Mouse (Mus musculus) regulatory T cell (primary cell): Measurements from ENCODE around the gene Ccm2l.

ENCODE experiments used
- in situ Hi-C: fragments of 300-600 bp; cut with MboI, MseI; formaldehyde crosslinking; loops from one replicate; pipeline ENCODE4 v1.15.1; 2025; ENCODE audit warnings: high pct_unique_total_duplicates

Ccm2l gene

GRCm38 (mm10) chr2:153052700-153053351, 12.9 kb upstream of the Ccm2l start:
- in situ Hi-C loops, result no loop called here

- in situ Hi-C loops, result no loop called here
Observed at GRCm38 (mm10) chr2:153053896-153054295, 11.9 kb upstream of the Ccm2l start.

GRCm38 (mm10) chr2:153055270-153055920, 10.4 kb upstream of the Ccm2l start:
- in situ Hi-C loops, result no loop called here

GRCm38 (mm10) chr2:153058365-153058764, 7.4 kb upstream of the Ccm2l start:
- in situ Hi-C loops, result no loop called here

GRCm38 (mm10) chr2:153060216-153060615, 5.5 kb upstream of the Ccm2l start:
- in situ Hi-C loops, result no loop called here

GRCm38 (mm10) chr2:153063394-153063793, 2.4 kb upstream of the Ccm2l start:
- in situ Hi-C loops, result no loop called here

GRCm38 (mm10) chr2:153064190-153064970, 1.4 kb upstream of the Ccm2l start:
- in situ Hi-C loops, result no loop called here

GRCm38 (mm10) chr2:153066991-153067390, 1.2 kb downstream of the Ccm2l start:
- in situ Hi-C loops, result no loop called here

GRCm38 (mm10) chr2:153070762-153071490, 5.2 kb downstream of the Ccm2l start:
- in situ Hi-C loops, result loop anchor here (5.0 kb wide), 1 partner anchor 346 kb away; no protein-coding TSS in a partner anchor

- in situ Hi-C loops, result loop anchor here (5.0 kb wide), 1 partner anchor 346 kb away; no protein-coding TSS in a partner anchor
Observed at GRCm38 (mm10) chr2:153071491-153072184, 5.9 kb downstream of the Ccm2l start.

- in situ Hi-C loops, result loop anchor here (5.0 kb wide), 1 partner anchor 343 kb away; no protein-coding TSS in a partner anchor
Observed at GRCm38 (mm10) chr2:153074651-153075050, 8.9 kb downstream of the Ccm2l start.

- in situ Hi-C loops, result no loop called here
Observed at GRCm38 (mm10) chr2:153075961-153076360, 10.2 kb downstream of the Ccm2l start.

GRCm38 (mm10) chr2:153080841-153081523, 15.2 kb downstream of the Ccm2l start:
- in situ Hi-C loops, result loop anchor here (5.0 kb wide), 1 partner anchor 61 kb away; no protein-coding TSS in a partner anchor

GRCm38 (mm10) chr2:153081866-153082265, 16.1 kb downstream of the Ccm2l start:
- in situ Hi-C loops, result loop anchor here (5.0 kb wide), 1 partner anchor 60 kb away; no protein-coding TSS in a partner anchor

GRCm38 (mm10) chr2:153083275-153083674, 17.5 kb downstream of the Ccm2l start:
- in situ Hi-C loops, result loop anchor here (5.0 kb wide), 1 partner anchor 59 kb away; no protein-coding TSS in a partner anchor

- in situ Hi-C loops, result loop anchor here (5.0 kb wide), 1 partner anchor 58 kb away; no protein-coding TSS in a partner anchor
Observed at GRCm38 (mm10) chr2:153083824-153084223, 18.1 kb downstream of the Ccm2l start.

- in situ Hi-C loops, result loop anchor here (5.0 kb wide), 1 partner anchor 58 kb away; no protein-coding TSS in a partner anchor
Observed at GRCm38 (mm10) chr2:153084261-153084976, 18.7 kb downstream of the Ccm2l start.

GRCm38 (mm10) chr2:153085556-153085955, 19.8 kb downstream of the Ccm2l start:
- in situ Hi-C loops, result no loop called here

GRCm38 (mm10) chr2:153086166-153086565, 20.4 kb downstream of the Ccm2l start:
- in situ Hi-C loops, result no loop called here
